Mouse (Mus musculus): ENCODE data around the gene Celf1. TPM values are rescaled to one million over a fixed set of nuclear protein-coding genes. Genes with fewer than 3 reads are reported as not detected.

The Celf1 gene
- polyA plus RNA-seq, 1 experiment, result 19.8 TPM

- no peak overlapping the region for H3K4me3 ChIP-seq (ENCODE audit: control insufficient read depth, low read depth, low read length)
- TF ChIP-seq POLR2A (IDR thresholded peaks at IDR 0.05; ENCODE audit: control insufficient read depth, low read depth, low read length) (no peak), CTCF (IDR thresholded peaks at IDR 0.05; ENCODE audit: control insufficient read depth, insufficient read depth, insufficient replicate concordance, low read depth, low read length) (no peak)
Observed at GRCm38 (mm10) chr2:90960012-90960411, 19.8 kb downstream of the Celf1 start.

GRCm38 (mm10) chr2:90963304-90963703, 23.1 kb downstream of the Celf1 start:
- Histone ChIP-seq H3K36me3 (ENCODE audit: control insufficient read depth, insufficient read depth, low read length) (no peaks in the 10 kb centered on the region), H3K4me3 (ENCODE audit: control insufficient read depth, low read depth, low read length) (no peak overlapping the region), H3K4me1 (ENCODE audit: control insufficient read depth, insufficient read depth, low read length) (no peaks in the 10 kb centered on the region), H3K27me3 (ENCODE audit: control insufficient read depth, insufficient read depth, low read length) (no peaks in the 10 kb centered on the region), H3K27ac (ENCODE audit: control insufficient read depth, insufficient read depth, low read depth, low read length) (no peak overlapping the region)
- TF ChIP-seq POLR2A (IDR thresholded peaks at IDR 0.05; ENCODE audit: control insufficient read depth, low read depth, low read length) (no peak), CTCF (IDR thresholded peaks at IDR 0.05; ENCODE audit: control insufficient read depth, insufficient read depth, insufficient replicate concordance, low read depth, low read length) (no peak)

More at GRCm38 (mm10) chr2:90960012-90960411, 19.8 kb downstream of the Celf1 start:
- Histone ChIP-seq H3K4me1 (ENCODE audit: control insufficient read depth, insufficient read depth, low read length) (no peaks in the 10 kb centered on the region), H3K27me3 (ENCODE audit: control insufficient read depth, insufficient read depth, low read length) (no peaks in the 10 kb centered on the region), H3K36me3 (ENCODE audit: control insufficient read depth, insufficient read depth, low read length) (no peaks in the 10 kb centered on the region), H3K27ac (ENCODE audit: control insufficient read depth, insufficient read depth, low read depth, low read length) (no peak overlapping the region)

- TF ChIP-seq POLR2A (IDR thresholded peaks at IDR 0.05; ENCODE audit: control insufficient read depth, low read depth, low read length) (no peak), CTCF (IDR thresholded peaks at IDR 0.05; ENCODE audit: control insufficient read depth, insufficient read depth, insufficient replicate concordance, low read depth, low read length) (no peak)
- 0 out of 2 replicates have a peak overlapping the region, but pooled peaks have one; percentile 36 for H3K27ac ChIP-seq (ENCODE audit: control insufficient read depth, insufficient read depth, low read depth, low read length)
Observed at GRCm38 (mm10) chr2:90964811-90965465, 24.8 kb downstream of the Celf1 start.

GRCm38 (mm10) chr2:90965466-90966080, 25.4 kb downstream of the Celf1 start:
- no peak overlapping the region for H3K4me3 ChIP-seq (ENCODE audit: control insufficient read depth, low read depth, low read length)
- H3K27me3 ChIP-seq (ENCODE audit: control insufficient read depth, insufficient read depth, low read length), result no peaks in the 10 kb centered on the region
- no peaks in the 10 kb centered on the region for H3K36me3 ChIP-seq (ENCODE audit: control insufficient read depth, insufficient read depth, low read length)
- H3K27ac ChIP-seq (ENCODE audit: control insufficient read depth, insufficient read depth, low read depth, low read length), result no peak overlapping the region
- no peaks in the 10 kb centered on the region for H3K4me1 ChIP-seq (ENCODE audit: control insufficient read depth, insufficient read depth, low read length)
- no peak for TF ChIP-seq CTCF (IDR thresholded peaks at IDR 0.05; ENCODE audit: control insufficient read depth, insufficient read depth, insufficient replicate concordance, low read depth, low read length)
- TF ChIP-seq POLR2A (IDR thresholded peaks at IDR 0.05; ENCODE audit: control insufficient read depth, low read depth, low read length), result no peak

More at GRCm38 (mm10) chr2:90964811-90965465, 24.8 kb downstream of the Celf1 start:
- Histone ChIP-seq H3K36me3 (ENCODE audit: control insufficient read depth, insufficient read depth, low read length) (no peaks in the 10 kb centered on the region), H3K4me1 (ENCODE audit: control insufficient read depth, insufficient read depth, low read length) (no peaks in the 10 kb centered on the region), H3K4me3 (ENCODE audit: control insufficient read depth, low read depth, low read length) (no peak overlapping the region), H3K27me3 (ENCODE audit: control insufficient read depth, insufficient read depth, low read length) (no peaks in the 10 kb centered on the region)

- TF ChIP-seq CTCF (IDR thresholded peaks at IDR 0.05; ENCODE audit: control insufficient read depth, insufficient read depth, insufficient replicate concordance, low read depth, low read length), result no peak
- no peak for TF ChIP-seq POLR2A (IDR thresholded peaks at IDR 0.05; ENCODE audit: control insufficient read depth, low read depth, low read length)
- H3K27ac ChIP-seq (ENCODE audit: control insufficient read depth, insufficient read depth, low read depth, low read length), result no peak overlapping the region
- H3K4me3 ChIP-seq (ENCODE audit: control insufficient read depth, low read depth, low read length), result no peak overlapping the region
- H3K4me1 ChIP-seq (ENCODE audit: control insufficient read depth, insufficient read depth, low read length), result no peaks in the 10 kb centered on the region
- no peaks in the 10 kb centered on the region for H3K36me3 ChIP-seq (ENCODE audit: control insufficient read depth, insufficient read depth, low read length)
- no peaks in the 10 kb centered on the region for H3K27me3 ChIP-seq (ENCODE audit: control insufficient read depth, insufficient read depth, low read length)
Observed at GRCm38 (mm10) chr2:90970606-90971005, 30.4 kb downstream of the Celf1 start.

GRCm38 (mm10) chr2:90974101-90974500, 33.9 kb downstream of the Celf1 start:
- no peak overlapping the region for H3K27ac ChIP-seq (ENCODE audit: control insufficient read depth, insufficient read depth, low read depth, low read length)
- TF ChIP-seq CTCF (IDR thresholded peaks at IDR 0.05; ENCODE audit: control insufficient read depth, insufficient read depth, insufficient replicate concordance, low read depth, low read length) (no peak), POLR2A (IDR thresholded peaks at IDR 0.05; ENCODE audit: control insufficient read depth, low read depth, low read length) (no peak)
- H3K36me3 ChIP-seq (ENCODE audit: control insufficient read depth, insufficient read depth, low read length), result no peaks in the 10 kb centered on the region
- no peak overlapping the region for H3K4me3 ChIP-seq (ENCODE audit: control insufficient read depth, low read depth, low read length)
- no peaks in the 10 kb centered on the region for H3K4me1 ChIP-seq (ENCODE audit: control insufficient read depth, insufficient read depth, low read length)
- no peaks in the 10 kb centered on the region for H3K27me3 ChIP-seq (ENCODE audit: control insufficient read depth, insufficient read depth, low read length)

GRCm38 (mm10) chr2:90975181-90975835, 35.1 kb downstream of the Celf1 start:
- Histone ChIP-seq H3K36me3 (ENCODE audit: control insufficient read depth, insufficient read depth, low read length) (no peaks in the 10 kb centered on the region), H3K27me3 (ENCODE audit: control insufficient read depth, insufficient read depth, low read length) (no peaks in the 10 kb centered on the region), H3K4me1 (ENCODE audit: control insufficient read depth, insufficient read depth, low read length) (no peaks in the 10 kb centered on the region), H3K4me3 (ENCODE audit: control insufficient read depth, low read depth, low read length) (no peak overlapping the region), H3K27ac (ENCODE audit: control insufficient read depth, insufficient read depth, low read depth, low read length) (no peak overlapping the region)
- TF ChIP-seq POLR2A (IDR thresholded peaks at IDR 0.05; ENCODE audit: control insufficient read depth, low read depth, low read length), result no peak
- TF ChIP-seq CTCF (IDR thresholded peaks at IDR 0.05; ENCODE audit: control insufficient read depth, insufficient read depth, insufficient replicate concordance, low read depth, low read length), result no peak

Measured in testis, adult 2 months (tissue).